ENCODE assay signal across 11 mouse cellular contexts in the genomic region with DNA sequence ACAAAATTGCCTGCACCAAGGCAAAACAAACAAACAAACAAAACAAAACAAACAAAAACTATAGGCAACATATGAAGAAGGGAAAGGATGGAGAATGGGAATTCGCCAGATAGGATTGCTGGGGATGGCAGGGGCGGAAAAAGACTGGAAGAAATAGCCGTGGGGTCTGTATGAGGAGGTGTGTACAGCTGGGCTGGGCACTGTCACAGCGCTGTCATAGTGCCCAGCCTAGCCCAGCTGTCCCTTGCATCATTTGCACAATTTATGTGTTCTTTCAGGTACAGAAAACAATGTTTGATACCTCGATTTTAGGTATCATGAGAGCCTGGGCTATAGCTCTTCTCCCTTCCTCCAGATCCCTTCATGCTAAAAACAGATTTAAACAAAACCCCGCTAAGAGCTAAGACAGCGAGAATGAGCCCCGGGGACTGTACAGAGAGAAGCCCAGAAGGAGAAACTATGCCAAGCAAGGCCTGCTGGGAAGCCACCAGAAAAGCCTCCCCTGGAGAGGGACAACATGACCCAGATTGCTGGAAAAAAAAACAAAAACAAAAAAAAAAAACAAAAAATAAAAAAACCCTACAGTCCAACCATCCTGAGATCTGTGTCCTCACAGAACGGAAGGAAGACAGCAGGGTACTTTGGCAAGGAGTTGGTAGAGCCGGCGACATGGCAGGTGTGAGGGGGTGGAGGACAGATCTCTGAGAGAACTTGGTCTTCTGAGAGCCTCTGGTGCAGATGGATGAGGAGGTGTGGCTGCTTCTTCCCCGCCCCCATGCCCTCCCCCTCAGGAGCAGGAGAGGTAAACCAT.
DNase-seq lines count a peak whose midpoint lies in the region; ATAC-seq and TF ChIP-seq lines count a peak whose summit lies in the region.
"Had no signal": no experiment of that assay in that cellular context is flagged by ENCODE, and none has a peak within 500 bp of the region (broad histone marks: within the 10 kb centered on the region; RNA-seq: fewer than 3 reads in every experiment).

No protein-coding gene starts in this region.

- no peaks in the 10 kb centered on the region for H3K36me3 ChIP-seq in lung, postnatal 0 days (ENCODE audit: insufficient read depth, low read length)
- H3K36me3 ChIP-seq: heart, embryonic 15.5 days; stomach, embryonic 15.5 days had no signal

- no peak overlapping the region for H3K4me3 ChIP-seq in lung, postnatal 0 days (ENCODE audit: low read depth, low read length)
- H3K4me3 ChIP-seq: heart, embryonic 15.5 days; stomach, embryonic 15.5 days had no signal

- no peak for TF ChIP-seq EP300 in lung, postnatal 0 days (IDR thresholded peaks at IDR 0.05)

- peak; percentile 61 to 78 for DNase-seq in left cerebral cortex, adult 18-20 months (ENCODE audit: low spot score in 2 of 2)
- DNase-seq in left cerebral cortex, adult 11 months (ENCODE audit: low spot score), result no peak
- peak; percentile 91 for DNase-seq in cerebellum, adult 9-10 months
- peak; percentile 43 to 86 for DNase-seq in left cerebral cortex, postnatal 25 days (ENCODE audit: low spot score in 2 of 2)
- peak; percentile 84 for DNase-seq in thymus, postnatal 0 days (ENCODE audit: low spot score)
- DNase-seq in adrenal gland, adult 18-20 months (ENCODE audit: low spot score in 2 of 2), result no peak
- no peak for DNase-seq in ovary, postnatal 36 days (ENCODE audit: low spot score)
- DNase-seq in lung, postnatal 0 days (ENCODE audit: low spot score), result no peak
- DNase-seq: lung, postnatal 36 days had no signal

- no peak overlapping the region for H3K9ac ChIP-seq in lung, postnatal 0 days (replicated peaks; ENCODE audit: low read depth)
- H3K9ac ChIP-seq: heart, embryonic 15.5 days; stomach, embryonic 15.5 days had no signal

- ATAC-seq in lung, postnatal 0 days, result no peak

- WGBS in lung, postnatal 0 days, result 63% methylated on average over 12 of the region's 12 CpGs

- no peaks in the 10 kb centered on the region for H3K27me3 ChIP-seq in lung, postnatal 0 days (replicated peaks; ENCODE audit: insufficient read depth, low read length)
- H3K27me3 ChIP-seq: heart, embryonic 15.5 days; stomach, embryonic 15.5 days had no signal

- intact Hi-C loops in left cerebral cortex, postnatal 25 days (cut with DNase I), result loop anchor here (2.0 to 5.0 kb wide), 2 partner anchors 174 to 267 kb away; a partner anchor contains a TSS

- no peaks in the 10 kb centered on the region for H3K9me3 ChIP-seq in lung, postnatal 0 days (ENCODE audit: low read length)
- H3K9me3 ChIP-seq: heart, embryonic 15.5 days; stomach, embryonic 15.5 days had no signal

- TF ChIP-seq CTCF in lung, postnatal 0 days (IDR thresholded peaks at IDR 0.05), result no peak

- peaks cover 2% of the 10 kb centered on the region; the same call in 1 of the 2 replicates for H3K4me1 ChIP-seq in lung, postnatal 0 days (ENCODE audit: insufficient read depth, low read depth, low read length)
- H3K4me1 ChIP-seq: stomach, embryonic 15.5 days had no signal

- H3K4me2 ChIP-seq in lung, postnatal 0 days (replicated peaks; ENCODE audit: low read depth, low read length), result no peak overlapping the region

- H3K27ac ChIP-seq in lung, postnatal 0 days (ENCODE audit: low read length), result no peak overlapping the region
- H3K27ac ChIP-seq: heart, embryonic 15.5 days; stomach, embryonic 15.5 days had no signal

Comparison
In these comparisons a context has a peak if more than half of its experiments do, and no peak if none do; other contexts are left out.
1. DNase-seq: peak in left cerebral cortex, adult 18-20 months (2 of 2), cerebellum, adult 9-10 months (single experiment), left cerebral cortex, postnatal 25 days (2 of 2) and thymus, postnatal 0 days (single experiment); none in left cerebral cortex, adult 11 months (single experiment), adrenal gland, adult 18-20 months (0 of 2), ovary, postnatal 36 days (single experiment) and lung, postnatal 0 days (single experiment).